Mouse (Mus musculus) hindbrain, postnatal 0 days (tissue): ENCODE measurements around the gene Rab32. TPM values are rescaled to one million over a fixed set of nuclear protein-coding genes. Genes with fewer than 3 reads are reported as not detected.

Experiments
- ATAC-seq: fragments of 200-750 bp; cut with Nextera tagmentation; 2 replicates; pipeline ENCODE4 v1.8.0; 2017; ENCODE audit warnings: mild to moderate bottlenecking, moderate TSS enrichment, moderate library complexity
- DNase-seq: peaks from one replicate; pipeline ENCODE4 v3.0.0-alpha.2; 2015; ENCODE audit warnings: low spot score
- H3K27ac ChIP-seq: fragments of 300-500 bp; sonication (generic); 2 replicates; pipeline ENCODE4 v1.5.1; 2014; ENCODE audit warnings: mild to moderate bottlenecking
- H3K27me3 ChIP-seq: fragments of 300-500 bp; sonication (generic); 2 replicates; pipeline ENCODE4 v1.6.1; 2014; ENCODE audit warnings: low read length, mixed read lengths; ENCODE audit not compliant: insufficient read depth
- H3K36me3 ChIP-seq: fragments of 300-500 bp; sonication (generic); 2 replicates; pipeline ENCODE4 v1.6.1; 2014; ENCODE audit warnings: low read length, mixed read lengths; ENCODE audit not compliant: insufficient read depth
- H3K4me1 ChIP-seq: fragments of 300-500 bp; sonication (generic); 2 replicates; pipeline ENCODE4 v1.6.1; 2014; ENCODE audit warnings: antibody characterized with exemption, low read length, mixed read lengths; ENCODE audit not compliant: insufficient read depth
- H3K4me2 ChIP-seq: fragments of 300-500 bp; sonication (generic); 2 replicates; pipeline ENCODE4 v1.6.1; 2014; ENCODE audit warnings: low read depth, mild to moderate bottlenecking, low read length, moderate library complexity, mixed read lengths
- H3K4me3 ChIP-seq: fragments of 300-500 bp; sonication (generic); 2 replicates; pipeline ENCODE4 v1.5.1; 2014; ENCODE audit warnings: low read length
- H3K9ac ChIP-seq: fragments of 300-500 bp; sonication (generic); replicated peaks from 2 replicates; pipeline ENCODE4 v1.6.1; 2014; ENCODE audit warnings: mild to moderate bottlenecking, low read length, moderate library complexity, mixed read lengths
- H3K9me3 ChIP-seq: fragments of 300-500 bp; sonication (generic); 2 replicates; pipeline ENCODE4 v1.6.1; 2016; ENCODE audit warnings: low read length, mixed read lengths
- CTCF ChIP-seq: IDR thresholded peaks from 2 replicates; pipeline ENCODE4 v1.5.1; 2016; ENCODE audit warnings: antibody characterized with exemption, control low read depth, low read depth
- WGBS: fragments of 180-500 bp; shearing (Covaris S2); extraction: QIAGEN DNeasy Blood & Tissue Kit; methylation state at CpG from one replicate; pipeline ENCODE4 v1.1.7; 2014; 5-methylcytosine and 5-hydroxymethylcytosine counted together
- polyA plus RNA-seq: library from polyadenylated mRNA; unstranded; fragments of >200 nt; fragmentation: Nextera tagmentation; extraction: Ambion mirVana; gene quantifications from 2 replicates; pipeline ENCODE4 v1.2.1, GENCODE M21; 2015
- total RNA-seq: library from RNA; depleted of rRNA; stranded (reverse); fragments of >200 nt; gene quantifications from 2 replicates; pipeline ENCODE4 v1.2.3, GENCODE M21; 2014; rRNA removed

Gene Rab32
- total and polyA plus RNA-seq, 2 experiments from 2014 or later = 3.3 to 5.1 TPM

GRCm38 (mm10) chr10:10555676-10556075 is 2.4 kb downstream of the Rab32 start:
- 79% methylated on average over 3 of the region's 3 CpGs for WGBS
- no peak for TF ChIP-seq CTCF

GRCm38 (mm10) chr10:10555221-10555620 is 2.8 kb downstream of the Rab32 start:
- no peak overlapping the region for H3K4me2 ChIP-seq
- no peak overlapping the region for H3K9ac ChIP-seq
- no peaks in the 10 kb centered on the region for H3K4me1 ChIP-seq
- DNase-seq (no peak), ATAC-seq (no peak)
- no peak for TF ChIP-seq CTCF
- H3K27me3 ChIP-seq = no peaks in the 10 kb centered on the region
- H3K27ac ChIP-seq = no peak overlapping the region
- WGBS = 83% methylated on average over 5 of the region's 5 CpGs
- no peak overlapping the region for H3K4me3 ChIP-seq
- no peaks in the 10 kb centered on the region for H3K9me3 ChIP-seq
- no peaks in the 10 kb centered on the region for H3K36me3 ChIP-seq

More at GRCm38 (mm10) chr10:10555676-10556075, 2.4 kb downstream of the Rab32 start:
- ATAC-seq = no peak
- Histone ChIP-seq H3K27ac (no peak overlapping the region), H3K4me1 (no peaks in the 10 kb centered on the region), H3K9me3 (no peaks in the 10 kb centered on the region), H3K36me3 (no peaks in the 10 kb centered on the region), H3K4me2 (no peak overlapping the region), H3K9ac (no peak overlapping the region), H3K4me3 (no peak overlapping the region), H3K27me3 (no peaks in the 10 kb centered on the region)
- no peak for DNase-seq

GRCm38 (mm10) chr10:10550134-10550533 is 7.9 kb downstream of the Rab32 start:
- 85% methylated on average over 1 of the region's 1 CpGs for WGBS
- no peaks in the 10 kb centered on the region for H3K9me3 ChIP-seq
- ATAC-seq = no peak
- H3K4me2 ChIP-seq = no peak overlapping the region
- H3K4me1 ChIP-seq = no peaks in the 10 kb centered on the region
- DNase-seq = no peak
- H3K4me3 ChIP-seq = no peak overlapping the region
- H3K36me3 ChIP-seq = no peaks in the 10 kb centered on the region
- H3K27ac ChIP-seq = no peak overlapping the region
- TF ChIP-seq CTCF = no peak
- H3K27me3 ChIP-seq = no peaks in the 10 kb centered on the region
- no peak overlapping the region for H3K9ac ChIP-seq

- no peak for DNase-seq
- no peak for TF ChIP-seq CTCF
- 84% methylated on average over 5 of the region's 5 CpGs for WGBS
Measured at GRCm38 (mm10) chr10:10546623-10547022, 11.4 kb downstream of the Rab32 start.

GRCm38 (mm10) chr10:10544955-10545354 is 13.1 kb downstream of the Rab32 start:
- no peak overlapping the region for H3K9ac ChIP-seq
- ATAC-seq = no peak
- H3K27ac ChIP-seq = no peak overlapping the region

More at GRCm38 (mm10) chr10:10546623-10547022, 11.4 kb downstream of the Rab32 start:
- Histone ChIP-seq H3K9me3 (no peaks in the 10 kb centered on the region), H3K27me3 (no peaks in the 10 kb centered on the region), H3K9ac (no peak overlapping the region), H3K27ac (no peak overlapping the region), H3K36me3 (no peaks in the 10 kb centered on the region), H3K4me3 (no peak overlapping the region), H3K4me2 (no peak overlapping the region), H3K4me1 (no peaks in the 10 kb centered on the region)
- no peak for ATAC-seq

More at GRCm38 (mm10) chr10:10544955-10545354, 13.1 kb downstream of the Rab32 start:
- Histone ChIP-seq H3K4me3 (no peak overlapping the region), H3K4me1 (no peaks in the 10 kb centered on the region), H3K27me3 (no peaks in the 10 kb centered on the region), H3K36me3 (no peaks in the 10 kb centered on the region), H3K4me2 (no peak overlapping the region), H3K9me3 (no peaks in the 10 kb centered on the region)
- DNase-seq = no peak
- 88% methylated on average over 3 of the region's 3 CpGs for WGBS
- TF ChIP-seq CTCF = no peak

Other genes with a start within 250 kb of the Rab32 start
- 0.14 and 0.63 TPM in 2 replicates for gene Adgb, start 85.9 kb downstream of the Rab32 start, total RNA-seq
- 0.29 and 0.52 TPM in 2 replicates for gene Adgb, start 85.9 kb downstream of the Rab32 start, polyA plus RNA-seq
- not detected in 2 replicates for gene Gm10944, start 123.1 kb upstream of the Rab32 start, total RNA-seq
- gene Gm10944, start 123.1 kb upstream of the Rab32 start, polyA plus RNA-seq = not detected in 2 replicates